In genomic region chr9:107904726-107905125, GRCm38 (mm10) we compare ENCODE assay signal across 1 mouse cellular context.
TF ChIP-seq lines count a peak whose summit lies in the region.

No protein-coding gene starts in this region.

TF ChIP-seq in MEL, 35 proteins besides CTCF, POLR2A, EP300 and RAD21 (continued from another document):
- TF ChIP-seq USF1 (IDR thresholded peaks at IDR 0.05; ENCODE audit: low read depth, low read length) (no peak), ZNF384 (IDR thresholded peaks at IDR 0.05; ENCODE audit: low read depth, low read length) (no peak), GATA1 (IDR thresholded peaks at IDR 0.05; ENCODE audit: low read depth, low read length) (no peak)
TF ChIP-seq in MEL: peak in this region for 6.
